Mouse (Mus musculus) brain, adult 2 months (tissue): ENCODE measurements at regions not wholly inside any gene's neighbourhood (a gene's known extent, or its start where the extent isn't known, plus 50 kb on each side); places are given as distances from the start of the nearest gene placed in this dataset.
A peak's percentile ranks its signal among the peaks of the same experiment; 100 is the strongest.

Experiments used
- DNase-seq: peaks from one replicate; pipeline ENCODE4 v3.0.0; 2011; ENCODE audit warnings: low read depth, low spot score

DNA sequence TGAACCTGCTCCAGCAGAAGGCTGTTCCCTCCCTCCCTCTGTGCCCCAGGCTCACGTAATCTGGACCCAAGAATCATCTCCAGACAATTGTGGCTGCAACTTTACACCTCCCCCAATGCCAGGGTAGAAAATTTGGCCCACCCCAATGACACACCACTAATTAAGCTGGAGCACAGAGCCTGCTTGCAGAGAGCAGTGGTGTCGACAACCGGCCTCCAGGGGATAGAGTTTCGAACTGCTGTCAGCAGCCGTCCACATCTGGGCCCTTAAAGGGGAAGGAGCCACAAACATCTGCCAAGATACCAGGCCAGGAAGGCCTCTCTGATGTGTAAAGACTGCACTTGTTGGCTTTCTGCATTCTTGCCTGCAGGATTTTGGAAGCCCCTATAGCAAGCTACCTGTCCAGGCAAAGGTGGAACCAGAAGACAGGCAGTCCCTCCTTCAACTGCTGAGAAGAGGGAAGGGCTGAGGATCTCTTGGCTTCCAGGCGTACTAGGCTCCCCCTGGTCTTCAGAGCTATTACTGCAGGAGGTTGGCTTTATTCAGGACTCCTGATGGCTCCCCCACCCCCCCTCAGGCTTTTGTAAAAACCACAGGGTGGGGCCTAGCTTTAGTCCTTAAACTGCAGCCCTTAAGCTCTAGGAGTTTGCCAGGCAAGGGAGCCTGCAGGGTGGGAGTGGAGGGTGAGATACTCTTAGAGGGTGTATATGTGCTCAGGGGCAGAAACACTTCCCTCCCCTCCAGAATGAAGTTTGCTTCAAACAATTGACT is 160.5 kb upstream of the Sox11 start:
- DNase-seq, result no peak

DNA sequence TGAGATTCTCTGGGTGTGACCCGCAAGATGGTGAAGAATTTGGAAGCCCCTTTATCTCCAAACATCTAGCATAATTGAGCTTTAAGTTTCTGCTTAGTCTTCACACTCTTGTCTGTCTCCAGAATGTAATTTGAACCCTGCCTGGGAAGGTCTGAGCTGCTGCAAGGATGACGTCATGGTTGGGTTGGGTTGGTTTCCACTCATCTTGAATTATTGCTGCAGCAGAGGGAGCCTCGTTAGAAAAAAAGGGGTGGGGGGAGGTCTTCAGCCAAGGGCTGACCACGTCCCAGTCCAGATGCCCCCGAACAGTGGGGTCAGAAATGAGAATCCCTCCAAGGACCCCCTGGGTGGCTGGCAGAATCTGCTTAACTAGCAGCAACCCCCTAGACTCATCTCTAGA is 158.1 kb upstream of the Sox11 start:
- no peak for DNase-seq

DNA sequence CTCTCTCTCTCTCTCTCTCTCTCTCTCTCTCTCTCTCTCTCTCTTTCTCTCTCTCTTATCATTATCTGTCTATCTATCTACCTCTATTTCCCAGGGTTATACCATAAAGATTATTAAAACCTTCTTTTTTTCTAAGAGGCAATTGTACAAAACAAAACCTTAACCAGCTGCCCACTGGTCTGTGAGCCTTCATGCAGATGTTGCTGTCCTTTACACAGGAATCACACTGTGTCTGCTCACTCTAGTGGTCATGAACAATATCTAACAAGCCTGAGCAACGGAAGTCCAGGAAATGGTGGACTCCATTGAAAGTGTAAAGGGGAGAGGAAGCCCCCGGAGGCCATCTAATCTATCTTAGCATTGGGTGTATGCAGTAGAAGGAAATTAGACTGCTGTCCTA is 156.9 kb upstream of the Sox11 start:
- DNase-seq, result no peak

DNA sequence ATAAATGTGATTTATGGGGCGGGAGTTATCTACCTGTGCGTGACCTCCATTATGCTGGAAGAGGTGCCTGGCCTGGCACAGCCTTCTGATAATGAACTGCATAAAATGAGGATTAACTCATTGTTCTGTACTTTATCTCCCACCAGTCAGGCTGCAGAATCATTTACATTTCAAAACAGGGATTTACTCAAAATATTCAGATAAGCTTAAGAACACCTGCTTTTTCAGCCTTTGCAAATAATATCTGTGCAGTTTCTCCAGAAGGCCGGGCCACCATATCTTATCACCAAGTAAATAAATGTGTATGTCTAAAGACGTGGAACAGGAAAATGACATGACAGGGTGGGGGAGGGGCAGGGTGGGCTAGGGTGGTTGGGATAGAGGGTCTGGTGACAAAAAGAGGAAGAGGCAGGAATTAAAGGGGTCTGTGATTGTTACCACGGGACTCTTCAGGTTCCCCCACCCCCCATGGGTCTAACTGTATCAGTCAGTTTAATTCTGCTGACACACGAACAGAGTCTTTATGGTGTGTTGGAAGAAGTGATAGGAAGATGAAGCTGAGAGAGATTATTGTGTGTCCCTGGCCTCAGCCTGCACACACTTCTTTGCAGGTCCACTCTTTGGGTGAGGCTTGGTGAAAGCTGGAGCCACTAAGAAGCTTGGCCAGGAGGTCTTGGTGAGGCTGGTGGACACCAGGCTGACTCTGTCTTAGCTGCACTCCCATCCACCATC is 154.6 kb upstream of the Sox11 start:
- no peak for DNase-seq

DNA sequence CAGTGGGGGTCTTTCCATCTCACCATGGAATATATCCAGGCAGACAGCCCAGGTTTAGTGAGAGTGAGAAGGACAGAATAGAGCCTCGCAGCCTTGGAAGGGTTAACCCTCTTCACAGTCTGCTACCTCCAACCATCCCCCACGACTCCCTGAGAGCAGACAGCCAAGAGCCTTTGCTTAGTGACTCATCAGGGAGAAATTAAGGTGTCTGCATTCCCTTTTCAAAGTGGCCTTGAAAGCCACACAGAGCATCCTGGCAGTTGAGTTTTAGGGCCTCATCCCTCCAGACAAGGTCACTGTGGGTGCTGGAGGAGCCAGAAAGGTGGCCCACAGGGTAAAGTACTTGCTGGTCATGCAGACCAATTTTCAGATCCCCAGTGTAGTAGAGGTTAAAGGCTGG is 149.9 kb upstream of the Sox11 start:
- peak; percentile 49 for DNase-seq

DNA sequence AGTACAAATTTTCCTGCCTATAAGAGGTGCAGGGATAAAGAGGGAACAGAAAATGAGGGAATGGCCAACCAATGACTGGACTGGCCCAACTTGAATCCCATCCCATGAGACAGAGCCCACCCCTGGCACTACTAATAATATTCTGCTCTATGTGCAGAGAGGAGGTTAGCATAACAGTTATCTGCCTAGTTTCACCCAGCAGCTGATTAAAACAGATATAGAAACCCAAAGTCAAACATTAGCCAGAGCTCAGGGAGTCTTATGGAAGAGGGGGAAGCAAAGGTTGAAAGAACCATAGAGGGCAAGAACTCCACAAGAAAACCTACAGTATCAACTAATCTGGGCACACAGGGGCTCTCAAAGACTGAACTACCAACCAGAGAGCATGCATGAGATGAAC is 138.9 kb upstream of the Sox11 start:
- no peak for DNase-seq

DNA sequence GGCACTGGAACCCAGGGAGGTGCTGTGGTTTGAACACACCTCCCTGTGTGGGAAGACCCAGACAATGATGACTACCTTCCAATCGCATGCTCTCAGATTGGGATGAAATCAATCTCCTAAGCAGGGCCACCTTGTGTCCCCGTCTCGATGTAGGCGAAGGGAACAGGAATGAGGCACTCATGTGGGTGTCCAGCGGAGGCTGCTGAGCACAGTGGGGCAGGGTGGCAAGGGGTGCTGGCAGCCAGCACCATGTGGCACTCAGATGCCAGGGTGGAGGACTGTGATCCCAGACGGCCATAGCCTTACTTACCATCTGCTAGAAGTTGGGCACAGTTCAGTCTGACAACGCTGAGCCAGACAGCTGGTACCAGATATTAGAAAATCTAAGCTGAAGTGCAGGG is 137.2 kb upstream of the Sox11 start:
- peak; percentile 29 for DNase-seq

DNA sequence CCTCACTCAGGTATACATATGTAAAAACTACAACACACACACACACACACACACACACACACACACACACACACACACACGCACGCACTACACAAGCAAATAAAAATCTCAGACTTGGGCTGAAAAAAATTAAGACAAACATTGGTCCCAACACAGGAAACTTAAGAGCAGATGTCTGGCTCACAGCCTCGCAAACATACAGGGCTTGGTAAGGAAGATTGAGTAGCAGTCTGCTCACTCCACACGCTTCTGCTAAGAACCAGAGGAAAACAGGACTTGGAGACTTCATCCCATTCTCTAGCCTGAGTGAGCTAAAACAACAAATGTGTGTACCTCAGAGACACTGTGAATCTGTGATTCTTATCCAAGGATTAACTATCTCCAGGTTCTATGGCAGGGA is 132.3 kb upstream of the Sox11 start:
- peak; percentile 19 for DNase-seq

DNA sequence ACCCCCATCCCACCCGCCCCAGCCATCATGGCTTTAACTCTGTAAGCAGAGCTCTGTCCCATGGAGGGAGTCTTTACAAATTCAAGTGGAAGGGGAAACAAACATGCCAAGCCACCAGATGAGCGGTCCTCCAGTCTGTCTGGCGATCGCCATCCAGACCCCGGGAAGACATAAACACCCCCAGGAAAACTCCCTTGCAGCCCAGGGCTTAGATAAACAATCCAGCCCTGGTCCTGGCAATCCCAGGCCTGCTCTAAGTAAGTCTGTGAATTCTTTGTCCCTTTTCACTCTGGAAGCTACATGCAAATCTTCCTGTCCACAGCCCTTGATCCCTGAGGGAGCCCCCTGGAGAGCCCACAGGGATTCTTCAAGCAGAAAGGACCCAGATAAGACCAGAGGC is 129.2 kb upstream of the Sox11 start:
- no peak for DNase-seq

DNA sequence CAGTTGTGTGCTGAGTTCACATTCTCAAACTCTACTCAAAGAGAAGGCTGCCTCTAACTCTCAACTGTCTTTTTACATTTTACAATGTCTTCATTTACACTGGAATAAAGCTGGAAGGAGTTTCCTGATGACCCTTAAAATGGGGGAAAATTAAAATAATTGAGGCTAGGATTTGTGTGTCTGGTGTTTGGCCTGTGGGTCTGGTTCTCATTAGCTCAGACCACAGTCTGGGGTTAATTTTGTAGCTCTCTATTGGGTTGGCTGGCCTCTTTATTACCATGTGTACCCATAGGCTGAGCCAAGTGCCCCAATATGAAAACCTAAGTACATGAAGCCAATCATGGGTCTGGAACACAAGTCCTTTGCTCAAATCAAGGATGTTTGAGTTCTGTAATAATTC is 128.0 kb upstream of the Sox11 start:
- DNase-seq, result no peak

DNA sequence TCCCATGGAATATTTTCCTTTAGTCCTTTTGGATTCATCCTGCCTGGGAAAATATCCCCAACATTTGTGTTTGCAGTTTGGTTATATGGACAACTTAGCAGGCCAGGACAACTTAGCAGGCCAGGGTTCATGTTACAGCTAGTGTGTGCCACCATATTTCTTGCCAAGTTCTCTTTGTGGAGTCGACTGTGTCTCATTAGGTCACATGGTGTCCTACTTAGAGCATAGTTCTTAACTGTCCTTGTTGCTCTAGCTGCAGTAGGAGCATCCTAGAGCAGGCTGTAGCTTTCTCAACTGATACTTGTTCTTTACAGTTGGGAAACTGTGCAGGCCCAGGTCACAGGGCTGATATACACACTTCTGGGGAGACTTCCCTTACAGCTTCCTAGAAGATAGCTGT is 126.4 kb upstream of the Sox11 start:
- no peak for DNase-seq

DNA sequence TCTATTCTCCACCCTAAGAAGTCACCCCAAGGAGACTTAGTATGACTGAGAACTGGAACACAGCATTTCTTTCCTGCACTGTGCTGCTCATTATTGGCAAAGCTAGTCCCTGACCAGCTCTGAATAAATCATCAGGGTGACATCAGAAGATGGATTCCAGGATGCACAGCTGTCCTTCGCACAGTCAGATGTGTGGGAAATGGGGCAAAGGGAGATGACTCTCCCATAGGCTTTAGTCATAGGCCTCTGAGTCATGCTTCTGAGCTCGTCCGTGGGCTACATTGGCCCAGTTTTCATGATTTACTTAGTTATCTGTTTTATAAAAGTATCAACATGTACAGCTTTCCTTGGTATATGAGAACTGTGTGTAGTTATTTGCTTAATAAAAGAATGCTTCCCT is 125.8 kb upstream of the Sox11 start:
- DNase-seq, result peak; percentile 68

DNA sequence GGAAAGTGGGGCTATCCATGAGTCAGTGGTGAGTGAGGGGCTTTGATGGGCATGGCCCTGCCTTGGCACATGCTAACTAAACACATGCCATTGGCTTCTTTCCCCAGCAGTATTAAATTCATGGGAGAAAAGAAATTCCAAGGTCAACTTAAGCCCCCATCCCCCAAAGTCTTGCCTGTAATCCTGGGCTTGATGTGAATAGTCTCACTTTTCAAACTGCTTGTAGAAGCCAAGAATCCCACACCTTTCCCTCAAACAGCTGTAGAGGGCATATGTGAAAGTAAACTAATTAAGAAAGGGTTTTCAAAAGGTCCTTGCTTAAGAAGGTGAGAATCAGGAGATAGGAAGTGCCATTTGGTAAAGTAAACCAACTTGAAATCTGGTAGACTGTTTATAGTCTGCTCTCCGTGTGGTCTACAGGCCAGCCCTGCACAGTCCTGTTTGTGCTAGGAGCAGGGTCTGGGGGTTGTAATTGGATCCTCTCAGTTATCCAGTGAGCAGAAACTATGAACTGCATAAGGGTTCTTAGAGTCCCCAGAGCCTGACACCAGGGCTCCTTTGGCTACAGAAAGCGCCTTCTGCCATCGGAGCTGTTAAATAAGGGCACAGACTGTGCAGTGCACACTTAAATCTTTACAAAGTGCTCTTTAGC is 123.3 kb upstream of the Sox11 start:
- DNase-seq, result no peak

DNA sequence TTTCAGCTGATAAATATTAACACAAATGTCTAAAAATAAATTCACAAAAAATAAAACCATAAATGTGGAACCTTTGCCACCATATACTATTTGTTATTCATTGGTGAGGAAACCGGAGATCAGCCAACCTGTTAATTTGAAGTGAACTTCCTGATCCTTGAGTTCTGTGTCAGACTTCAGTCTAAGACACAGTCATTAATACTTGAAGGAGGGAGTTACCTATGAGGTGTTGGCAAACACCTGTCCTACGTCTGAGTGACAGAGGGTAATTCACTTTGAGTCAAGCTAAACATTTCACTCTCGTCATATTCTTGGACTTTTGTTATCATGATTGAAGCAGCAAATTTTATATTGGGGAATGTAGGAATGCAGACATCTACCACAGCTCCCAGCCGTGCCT is 116.3 kb upstream of the Sox11 start:
- no peak for DNase-seq

DNA sequence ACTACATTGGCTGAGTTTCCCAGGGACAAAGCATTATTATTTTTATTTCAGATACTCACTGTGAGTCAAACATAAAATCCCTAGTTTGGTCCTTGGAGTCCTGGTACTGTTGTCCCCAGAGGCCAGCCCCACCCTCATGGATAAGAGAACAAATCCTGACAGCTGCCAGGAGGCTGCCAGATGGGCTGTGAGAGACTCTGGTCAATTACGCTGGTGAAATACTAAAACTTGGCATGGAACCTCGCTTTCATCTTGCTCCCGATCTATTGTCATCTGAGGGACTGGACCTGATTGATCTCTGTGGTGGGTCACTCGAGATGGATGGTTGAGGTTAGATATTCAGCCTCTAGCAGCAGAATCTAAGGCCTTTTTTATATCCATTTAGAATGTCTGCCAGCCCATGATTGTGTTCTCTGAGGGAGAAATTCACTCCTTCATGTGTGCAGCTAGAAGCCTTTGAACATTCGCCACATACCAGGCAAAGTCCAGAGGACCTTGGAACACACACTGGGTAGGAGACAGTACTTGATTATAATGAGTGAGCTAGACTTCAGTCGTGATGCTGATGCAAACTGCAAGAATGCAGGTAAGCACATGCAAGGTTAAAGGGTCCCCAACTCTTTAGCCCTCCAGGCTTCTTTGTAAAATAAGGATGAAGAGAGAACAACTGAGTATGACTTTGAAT is 95.4 kb upstream of the Sox11 start:
- peak; percentile 12 for DNase-seq

DNA sequence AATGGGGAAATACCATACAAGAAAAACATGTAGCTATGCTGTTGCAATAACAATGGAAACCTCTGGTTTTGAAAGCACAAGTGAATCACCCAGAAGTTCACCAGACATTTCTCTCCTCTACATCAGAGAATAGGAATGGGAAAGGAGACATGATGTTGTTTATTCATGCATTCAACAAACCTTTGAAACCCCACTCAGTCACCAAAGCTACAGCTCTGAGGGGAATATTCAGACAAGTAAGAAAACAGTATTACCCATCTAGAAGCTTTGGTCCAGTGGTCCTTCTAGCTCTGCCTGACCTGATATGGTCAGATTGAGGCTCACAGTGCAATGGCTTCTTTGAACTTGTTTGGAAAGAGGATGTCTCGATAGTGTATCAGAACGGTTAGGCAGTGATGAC is 89.0 kb upstream of the Sox11 start:
- no peak for DNase-seq

DNA sequence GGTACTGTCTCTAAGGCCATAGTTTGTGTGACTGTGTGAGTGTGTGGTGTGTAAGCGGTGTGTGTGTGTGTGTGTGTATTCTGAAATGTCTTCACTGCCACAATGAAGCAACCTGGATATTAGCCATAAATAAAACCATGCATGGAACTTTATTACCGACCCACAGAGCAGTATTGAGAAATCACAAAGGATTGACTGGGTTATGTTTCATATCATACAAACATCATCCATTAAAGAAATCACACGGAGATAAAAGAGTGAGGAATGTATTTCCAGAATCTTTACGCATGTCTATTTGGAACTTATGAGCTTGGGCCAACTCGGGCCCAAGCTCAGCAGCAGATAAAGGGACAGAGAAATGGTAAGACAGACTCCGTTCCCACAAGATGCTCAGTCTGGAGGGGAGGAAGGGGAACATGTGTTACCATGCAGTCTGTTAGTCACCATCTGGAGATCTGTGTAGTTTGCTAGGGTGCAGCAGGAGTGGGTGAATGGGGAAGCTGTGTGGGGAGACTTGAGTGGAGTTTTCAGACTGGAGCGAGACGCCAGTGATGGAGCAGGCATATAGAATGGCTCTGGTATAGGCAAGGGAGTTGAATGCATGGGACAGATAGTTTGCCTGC is 75.1 kb upstream of the Sox11 start:
- DNase-seq, result peak; percentile 74

DNA sequence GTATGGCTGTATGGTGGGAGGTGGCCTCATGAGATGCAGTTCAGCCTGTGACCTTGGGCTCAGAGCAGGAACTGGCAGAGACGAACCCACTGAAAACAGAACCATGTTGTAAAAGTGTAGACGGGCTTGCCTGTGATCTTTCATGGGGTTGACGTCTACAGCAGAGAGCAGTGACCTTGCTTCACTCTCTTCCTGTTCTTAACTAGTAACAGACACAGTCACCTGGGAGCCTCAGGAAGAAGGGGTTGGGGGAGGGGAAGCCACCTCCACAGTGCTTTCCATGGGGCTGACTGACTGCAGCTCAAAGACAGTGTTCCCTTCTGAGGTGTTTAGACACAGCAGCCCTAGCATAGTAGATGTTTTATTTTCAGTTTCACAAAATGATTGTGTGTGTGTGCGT is 68.2 kb upstream of the Sox11 start:
- DNase-seq, result no peak

DNA sequence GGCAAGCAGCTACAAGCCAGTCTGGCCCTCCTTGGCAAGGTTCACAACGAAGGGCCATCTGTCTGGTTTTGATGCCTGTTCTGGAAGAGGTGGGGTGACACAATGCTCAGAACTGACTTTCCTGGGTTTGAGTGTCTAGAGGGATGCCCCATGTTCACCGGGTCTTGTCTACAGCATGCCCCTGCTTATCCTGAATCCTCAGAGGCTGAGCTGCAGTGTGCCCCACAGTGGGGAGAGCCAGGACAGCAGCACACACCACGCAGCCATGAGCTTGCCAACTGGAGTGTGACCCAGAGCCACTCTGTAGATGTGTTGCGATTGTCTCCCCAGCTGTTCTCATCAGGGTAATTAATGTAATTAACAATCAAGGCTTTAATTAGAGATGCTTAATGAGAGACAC is 66.1 kb upstream of the Sox11 start:
- peak; percentile 23 for DNase-seq

DNA sequence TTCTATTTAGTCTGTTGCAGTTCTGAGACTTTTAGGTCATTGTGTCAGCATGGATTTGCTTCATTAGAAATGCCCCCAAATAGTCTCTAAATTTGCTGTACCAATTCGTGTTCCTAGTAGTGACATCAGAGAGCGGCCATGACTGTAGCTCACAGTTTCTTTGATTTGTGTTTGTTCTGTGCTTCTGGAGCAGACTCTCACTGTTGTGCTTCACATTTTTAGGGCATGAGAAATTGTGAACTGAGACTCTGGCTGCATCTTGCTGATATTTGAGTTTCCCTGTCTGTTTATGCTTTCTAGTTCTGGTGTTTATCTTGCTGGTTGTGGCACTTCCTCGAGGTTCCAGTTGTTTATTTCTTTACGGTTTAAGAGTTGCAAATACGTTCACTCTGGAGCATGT is 57.0 kb upstream of the Sox11 start:
- DNase-seq, result no peak
